Mouse (Mus musculus) liver, embryonic 14.5 days (tissue): ENCODE measurements at regions not wholly inside any gene's neighbourhood (a gene's known extent, or its start where the extent isn't known, plus 50 kb on each side); places are given as distances from the start of the nearest gene placed in this dataset.

ENCODE experiments used
- CTCF ChIP-seq: IDR thresholded peaks from 2 replicates; pipeline ENCODE4 v1.5.1; 2016; ENCODE audit warnings: antibody characterized with exemption, low read depth, control low read depth
- EP300 ChIP-seq: IDR thresholded peaks from 2 replicates; pipeline ENCODE4 v1.6.1; 2016; ENCODE audit warnings: antibody characterized with exemption, low read depth

DNA sequence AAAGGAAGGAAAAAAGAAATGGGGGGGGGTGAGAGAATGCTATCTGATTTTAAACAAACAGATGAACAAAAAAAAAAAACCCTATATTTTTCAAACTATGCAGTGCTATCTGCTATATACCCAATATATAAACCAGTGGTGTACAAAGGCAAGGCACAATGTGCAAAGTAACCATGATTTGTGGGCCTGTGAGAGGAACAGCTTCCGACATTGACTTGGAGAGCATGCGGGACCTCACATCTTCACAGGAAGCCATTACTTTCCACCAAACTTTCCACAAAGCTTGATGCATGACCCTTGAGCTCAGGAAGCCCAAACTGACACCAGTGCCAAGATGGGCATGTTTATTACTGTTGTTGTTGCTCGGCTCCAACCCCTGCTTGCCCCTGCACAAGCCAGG, 299.3 kb upstream of the Cd180 start:
- TF ChIP-seq CTCF (no peak), EP300 (no peak)
